Mouse (Mus musculus): ENCODE measurements around the gene Naa50. TPM values are rescaled to one million over a fixed set of nuclear protein-coding genes. Genes with fewer than 3 reads are reported as not detected.

Gene Naa50
- total RNA-seq, 2 experiments from 2014 or later: 53.8 to 59.1 TPM

DNA sequence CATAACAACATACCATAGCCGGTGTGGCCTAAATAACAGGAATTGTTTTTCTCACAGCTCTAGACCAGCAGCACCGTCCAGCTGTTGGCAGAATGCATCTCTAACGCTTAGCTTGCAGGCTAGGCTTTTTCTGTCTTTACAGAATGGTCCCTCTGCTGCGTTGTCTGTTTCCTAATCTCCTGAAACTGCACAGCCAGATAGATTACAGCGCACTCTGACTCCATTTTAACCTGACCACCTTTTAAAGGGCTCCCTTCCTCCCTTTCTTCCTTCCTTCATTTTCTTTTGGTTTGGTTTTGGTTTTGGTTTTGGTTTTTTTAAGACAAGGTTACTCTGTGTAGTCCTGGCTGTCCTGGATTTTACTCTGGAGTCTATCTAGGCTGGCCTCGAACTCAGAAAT is 50.4 kb downstream of the Naa50 start:
- no peak for DNase-seq
- intact Hi-C loops (cut with DNase I): no loop called here

DNA sequence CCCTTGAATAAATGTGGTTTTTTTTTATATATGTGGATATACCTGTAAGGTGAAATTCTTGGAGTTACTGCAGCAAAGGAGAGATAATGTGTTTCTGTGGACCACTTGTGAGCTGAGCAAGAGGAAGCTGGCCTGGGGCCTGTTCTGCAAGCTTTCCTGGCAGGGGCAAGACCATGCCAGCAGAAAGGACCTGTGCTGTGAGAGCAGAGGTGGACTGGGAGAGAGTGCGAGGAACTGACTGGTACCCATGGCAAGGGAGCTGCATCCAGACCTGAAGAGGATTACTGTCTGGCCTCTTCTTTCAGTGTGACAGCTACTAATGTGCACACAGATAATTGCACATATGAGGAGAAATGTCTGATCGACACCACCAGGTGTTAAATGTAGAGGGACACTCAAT is 51.3 kb downstream of the Naa50 start:
- no peak for DNase-seq
- intact Hi-C loops (cut with DNase I): no loop called here

DNA sequence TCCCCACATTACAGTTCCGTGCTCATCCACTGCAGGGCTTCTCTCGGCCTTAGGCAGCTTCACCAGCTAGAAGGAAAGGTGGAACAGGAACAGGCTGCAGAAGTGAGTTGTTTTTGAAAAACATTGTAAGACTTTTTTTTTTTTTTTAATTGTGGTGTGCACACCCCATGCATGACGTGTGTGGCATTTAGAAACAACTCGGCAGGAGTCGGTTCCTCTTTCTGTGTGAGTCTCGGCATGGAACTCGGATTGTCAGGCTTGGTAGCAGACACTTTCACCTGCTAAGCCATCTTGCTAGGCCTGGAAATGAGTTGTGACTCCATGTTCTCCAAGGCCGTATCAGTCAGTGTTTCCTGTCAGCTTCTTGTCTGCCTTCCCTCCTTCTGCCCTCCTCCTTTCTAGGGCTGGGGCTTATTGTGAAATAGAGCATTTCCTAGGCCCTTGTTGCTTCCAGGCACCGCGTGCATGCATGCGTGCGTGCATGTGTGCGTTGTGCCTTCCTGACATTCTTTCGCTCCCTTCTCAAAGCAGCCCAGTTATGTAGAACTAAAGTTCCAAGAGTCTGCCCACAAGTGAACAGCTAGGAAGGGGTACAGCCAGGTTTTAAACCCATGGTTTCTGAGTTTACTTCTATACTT is 59.6 kb downstream of the Naa50 start:
- DNase-seq: no peak
- intact Hi-C loops (cut with DNase I): no loop called here

DNA sequence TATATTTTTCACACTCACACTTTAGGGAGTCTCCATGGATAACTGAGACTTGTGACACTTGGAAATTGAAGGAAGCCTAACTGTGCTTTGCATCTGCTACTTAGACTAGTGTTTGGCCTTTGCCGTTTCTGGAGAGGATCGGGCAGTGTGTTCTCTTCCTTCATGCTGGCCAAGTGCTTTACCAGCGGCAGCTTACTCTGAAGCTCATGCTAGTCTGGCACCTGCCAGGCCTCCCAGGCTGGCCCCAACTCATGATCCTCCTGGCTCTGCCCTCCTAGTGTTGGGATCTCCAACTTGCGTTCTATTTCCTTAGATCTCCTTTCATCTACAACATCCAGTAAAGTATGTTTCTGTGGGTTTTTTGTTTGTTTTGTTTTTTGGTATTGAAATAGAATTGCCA is 60.5 kb downstream of the Naa50 start:
- DNase-seq: no peak
- intact Hi-C loops (cut with DNase I): no loop called here

DNA sequence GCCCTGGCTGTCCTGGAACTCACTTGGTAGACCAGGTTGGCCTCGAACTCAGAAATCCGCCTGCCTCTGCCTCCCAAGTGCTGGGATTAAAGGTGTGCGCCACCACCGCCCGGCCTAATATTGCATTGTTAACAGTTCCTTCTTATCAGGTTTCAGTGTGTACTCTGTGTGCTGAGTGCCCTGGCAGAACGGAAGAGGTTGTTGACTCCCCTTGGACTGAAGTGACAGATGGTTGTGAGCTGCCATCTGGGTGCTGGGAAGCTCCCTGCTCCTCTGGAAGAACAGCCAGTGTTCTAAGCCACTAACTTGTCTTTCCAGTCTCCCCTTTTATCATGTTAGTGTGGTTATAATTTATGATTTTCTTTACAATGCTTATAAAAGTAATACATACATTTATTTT is 64.7 kb downstream of the Naa50 start:
- intact Hi-C loops (cut with DNase I): no loop called here
- no peak for DNase-seq

DNA sequence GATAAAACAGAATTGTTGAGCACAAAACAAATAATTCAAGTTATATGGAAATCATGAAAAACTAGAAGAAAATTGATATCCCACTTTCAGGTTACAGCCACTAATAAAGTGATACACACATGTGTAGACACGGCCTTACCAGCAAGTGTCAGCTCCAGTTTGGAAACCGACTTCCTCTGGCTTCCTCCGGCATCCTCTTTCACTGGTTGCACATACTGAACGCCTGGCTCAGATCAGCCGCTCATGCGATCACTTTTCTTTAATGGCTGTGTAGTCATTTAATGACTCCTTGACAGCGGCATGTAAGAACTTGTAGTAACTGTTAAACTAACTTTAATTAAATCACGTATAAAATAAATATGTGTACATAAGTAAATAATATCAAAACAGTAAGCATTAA is 66.3 kb downstream of the Naa50 start:
- DNase-seq: no peak
- intact Hi-C loops (cut with DNase I): no loop called here

DNA sequence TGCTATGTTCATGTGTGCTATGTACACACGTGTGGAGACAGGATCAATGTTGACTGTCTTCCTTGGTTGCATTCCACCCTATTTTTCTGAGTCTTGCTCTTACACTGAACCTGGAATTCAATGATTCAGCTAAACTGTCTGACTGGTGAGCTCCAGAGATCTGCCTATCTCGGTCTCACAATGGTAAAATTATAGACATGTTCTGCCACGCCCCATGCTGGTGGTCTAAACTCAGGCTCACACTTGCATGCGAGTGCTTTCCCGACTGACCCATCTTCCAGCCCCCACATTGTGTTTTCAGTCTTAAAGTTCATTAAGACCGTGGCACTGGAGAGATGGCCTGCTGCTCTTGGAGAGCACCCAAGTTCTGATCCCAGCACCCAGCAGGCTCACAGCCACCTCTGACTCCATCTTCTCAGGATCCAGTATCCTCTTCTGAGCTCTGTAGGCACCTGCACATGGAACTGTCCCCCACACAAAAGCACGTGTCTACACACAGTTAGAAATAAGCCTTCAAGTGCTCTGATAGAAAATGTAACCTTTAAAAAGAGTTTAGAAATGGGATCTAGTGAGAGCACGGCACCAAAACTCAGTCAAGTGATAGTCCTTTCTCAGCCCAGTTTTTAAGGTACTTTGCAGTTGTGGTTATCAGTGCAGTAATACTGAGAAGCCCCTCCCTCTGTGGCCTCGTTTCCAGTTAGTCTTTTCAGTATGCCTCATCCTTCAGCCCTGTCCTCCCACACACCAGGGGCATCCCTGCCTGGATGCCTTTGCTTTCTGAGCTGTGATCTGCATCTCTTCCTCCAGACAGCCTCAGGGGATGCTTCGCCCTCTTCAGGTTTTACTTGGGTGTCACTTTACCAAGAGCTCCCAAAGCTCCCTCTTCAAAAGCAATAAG is 70.8 kb downstream of the Naa50 start:
- no peak for DNase-seq
- intact Hi-C loops (cut with DNase I): no loop called here

DNA sequence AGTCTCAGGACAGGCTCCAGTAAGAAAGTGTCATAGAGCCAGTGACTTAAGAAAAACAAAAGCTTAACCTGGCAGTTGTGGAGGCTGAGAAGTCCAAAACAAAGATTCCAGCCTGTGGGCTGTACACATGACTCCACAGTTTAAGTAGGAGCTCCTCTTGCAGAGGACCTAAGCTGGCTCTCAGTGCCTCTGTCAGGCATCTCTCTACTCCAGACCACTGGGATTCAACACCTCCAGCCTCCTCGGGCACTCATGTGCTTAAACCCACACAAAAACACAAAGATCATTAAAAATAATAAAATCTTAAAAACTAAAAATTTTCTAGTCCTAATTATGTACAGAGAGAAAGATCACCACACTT is 71.4 kb downstream of the Naa50 start:
- intact Hi-C loops (cut with DNase I): no loop called here

DNA sequence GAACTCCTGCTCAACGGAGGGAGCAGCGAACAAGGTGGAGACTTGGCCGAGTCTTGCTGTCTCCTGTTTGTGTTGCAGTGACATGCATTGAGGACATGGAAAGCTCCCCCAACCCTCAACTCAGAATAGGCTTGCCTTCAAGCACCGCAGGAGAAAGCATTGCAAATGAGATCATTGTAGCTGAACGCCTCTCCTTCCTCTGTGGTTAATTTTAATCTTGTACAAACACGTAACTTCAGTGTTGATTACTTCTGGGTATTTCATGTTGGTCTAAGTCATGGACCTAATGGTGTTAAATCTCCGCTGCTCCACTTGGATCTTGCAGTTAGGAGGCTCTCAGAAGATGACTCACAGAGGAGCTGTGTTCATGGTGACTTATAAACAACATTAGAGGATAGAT is 73.1 kb downstream of the Naa50 start:
- intact Hi-C loops (cut with DNase I): no loop called here
- DNase-seq: no peak

More for the DNA sequence above, 71.4 kb downstream of the Naa50 start:
- DNase-seq: no peak

Other genes with a start within 250 kb of the Naa50 start
- 10 to 100 TPM; 10.9 to 14.1 TPM for gene Qtrt2, start 213.0 kb upstream of the Naa50 start, total RNA-seq (2021)
- gene Zdhhc23, start 160.0 kb upstream of the Naa50 start, total RNA-seq (2021): under 1 TPM; 0.28 to 0.38 TPM
- gene Gramd1c, start 76.5 kb upstream of the Naa50 start, total RNA-seq (2021): under 1 TPM; 0.70 to 0.78 TPM
- gene Atp6v1a, start 125 bp upstream of the Naa50 start, total RNA-seq (2021): 10 to 100 TPM; 27.5 to 27.6 TPM
- 10 to 100 TPM; 16.4 to 18.8 TPM for gene Usf3, start 33.4 kb downstream of the Naa50 start, total RNA-seq (2021)
- under 1 TPM; 0.38 to 0.56 TPM for gene Sidt1, start 193.4 kb downstream of the Naa50 start, total RNA-seq (2021)
- 10 to 100 TPM in 1 of 2 experiments, 1 to 10 TPM in 1; 8.6 to 11.1 TPM for gene Spice1, start 207.3 kb downstream of the Naa50 start, total RNA-seq (2021)